ENCODE assay signal across 2 mouse cellular contexts in genomic region chr16:76746385-76746784, GRCm38 (mm10).
A peak's percentile ranks its signal among the peaks of the same experiment; 100 is the strongest.
TF ChIP-seq lines count a peak whose summit lies in the region.

No protein-coding gene starts in this region.

TF ChIP-seq in CH12.LX, 34 proteins besides CTCF, POLR2A, EP300 and RAD21 (continued from another document):
- peak; percentile 84 for TF ChIP-seq MAFK (IDR thresholded peaks at IDR 0.05; ENCODE audit: insufficient replicate concordance, low read length)

TF ChIP-seq in ES-E14, 5 proteins besides CTCF, POLR2A, EP300 and RAD21 (continued from another document):
- TF ChIP-seq ZNF384 (IDR thresholded peaks at IDR 0.05; ENCODE audit: low read depth, low read length), result no peak
- TF ChIP-seq ZC3H11A (IDR thresholded peaks at IDR 0.05; ENCODE audit: borderline replicate concordance, low read depth, low read length), result no peak
TF ChIP-seq in ES-E14: peak in this region for 1.
